Mouse (Mus musculus) spleen, adult 2 months (tissue): Measurements from ENCODE around the gene N4bp3.

Experiments used
- CTCF ChIP-seq: fragments of 200-500 bp; IDR thresholded peaks from 2 replicates; pipeline ENCODE4 v1.5.1; 2011; ENCODE audit warnings: mild to moderate bottlenecking, inconsistent platforms; ENCODE audit not compliant: insufficient read depth, insufficient read length, insufficient replicate concordance; ENCODE audit errors: extremely low read depth
- POLR2A ChIP-seq: fragments of 200-500 bp; IDR thresholded peaks from 2 replicates; pipeline ENCODE4 v1.6.1; 2011; ENCODE audit warnings: low read depth, low read length, inconsistent platforms

GRCm38 (mm10) chr11:51638497-51638896, 12.1 kb downstream of the N4bp3 start:
- TF ChIP-seq CTCF: no peak
- TF ChIP-seq POLR2A: no peak
